Mouse (Mus musculus): ENCODE measurements around the gene Ppfia2. TPM values are rescaled to one million over a fixed set of nuclear protein-coding genes. Genes with fewer than 3 reads are reported as not detected.
A peak's percentile ranks its signal among the peaks of the same experiment; 100 is the strongest.

The Ppfia2 gene
- polyA plus RNA-seq, 1 experiment from 2014 or later = 0.58 TPM

GRCm38 (mm10) chr10:106585476-106586080, 115.4 kb downstream of the Ppfia2 start:
- Histone ChIP-seq H3K4me1 (ENCODE audit: insufficient read depth) (no peaks in the 10 kb centered on the region), H3K36me3 (ENCODE audit: insufficient read depth) (no peaks in the 10 kb centered on the region), H3K9me3 (ENCODE audit: low read depth, low read length) (no peaks in the 10 kb centered on the region), H3K27me3 (ENCODE audit: insufficient read depth, low read length) (no peaks in the 10 kb centered on the region), H3K4me2 (no peak overlapping the region), H3K27ac (ENCODE audit: low read depth) (no peak overlapping the region), H3K4me3 (ENCODE audit: low read depth, low read length) (no peak overlapping the region), H3K9ac (no peak overlapping the region)
- DNase-seq (peak; percentile 82), ATAC-seq (ENCODE audit: insufficient read depth) (peak; percentile 69; the same call in 1 of the 2 replicates)
- WGBS = 3% methylated on average over 4 of the region's 4 CpGs
- peak; percentile 81 for TF ChIP-seq CTCF (IDR thresholded peaks at IDR 0.05; ENCODE audit: low read depth)

- H3K9ac ChIP-seq = no peak overlapping the region
- no peak for DNase-seq
- ATAC-seq (ENCODE audit: insufficient read depth) = no peak
- no peak overlapping the region for H3K4me3 ChIP-seq (ENCODE audit: low read depth, low read length)
- TF ChIP-seq CTCF (IDR thresholded peaks at IDR 0.05; ENCODE audit: low read depth) = no peak
- no peaks in the 10 kb centered on the region for H3K9me3 ChIP-seq (ENCODE audit: low read depth, low read length)
- H3K27me3 ChIP-seq (ENCODE audit: insufficient read depth, low read length) = no peaks in the 10 kb centered on the region
- H3K36me3 ChIP-seq (ENCODE audit: insufficient read depth) = no peaks in the 10 kb centered on the region
- no peak overlapping the region for H3K4me2 ChIP-seq
- 72% methylated on average over 5 of the region's 5 CpGs for WGBS
- H3K27ac ChIP-seq (ENCODE audit: low read depth) = no peak overlapping the region
- no peaks in the 10 kb centered on the region for H3K4me1 ChIP-seq (ENCODE audit: insufficient read depth)
These were observed 117.7 kb downstream of the Ppfia2 start for GRCm38 (mm10) chr10:106587817-106588216.

- H3K9me3 ChIP-seq (ENCODE audit: low read depth, low read length) = no peaks in the 10 kb centered on the region
- H3K27ac ChIP-seq (ENCODE audit: low read depth) = no peak overlapping the region
- no peak for ATAC-seq (ENCODE audit: insufficient read depth)
- no peak for DNase-seq
- H3K4me3 ChIP-seq (ENCODE audit: low read depth, low read length) = no peak overlapping the region
- TF ChIP-seq CTCF (IDR thresholded peaks at IDR 0.05; ENCODE audit: low read depth) = no peak
- no peaks in the 10 kb centered on the region for H3K27me3 ChIP-seq (ENCODE audit: insufficient read depth, low read length)
- no peaks in the 10 kb centered on the region for H3K4me1 ChIP-seq (ENCODE audit: insufficient read depth)
- H3K4me2 ChIP-seq = no peak overlapping the region
- no peak overlapping the region for H3K9ac ChIP-seq
- H3K36me3 ChIP-seq (ENCODE audit: insufficient read depth) = no peaks in the 10 kb centered on the region
- WGBS = 66% methylated on average over 1 of the region's 1 CpGs
These were observed 120.8 kb downstream of the Ppfia2 start for GRCm38 (mm10) chr10:106590944-106591343.

GRCm38 (mm10) chr10:106596976-106597375, 126.8 kb downstream of the Ppfia2 start:
- ATAC-seq (ENCODE audit: insufficient read depth) (peak; percentile 58; the same call in 1 of the 2 replicates), DNase-seq (peak; percentile 55)
- H3K27me3 ChIP-seq (ENCODE audit: insufficient read depth, low read length) = no peaks in the 10 kb centered on the region
- no peak overlapping the region for H3K4me3 ChIP-seq (ENCODE audit: low read depth, low read length)
- 17% methylated on average over 1 of the region's 1 CpGs for WGBS
- H3K36me3 ChIP-seq (ENCODE audit: insufficient read depth) = no peaks in the 10 kb centered on the region
- H3K27ac ChIP-seq (ENCODE audit: low read depth) = no peak overlapping the region
- H3K9ac ChIP-seq = no peak overlapping the region
- no peaks in the 10 kb centered on the region for H3K4me1 ChIP-seq (ENCODE audit: insufficient read depth)
- TF ChIP-seq CTCF (IDR thresholded peaks at IDR 0.05; ENCODE audit: low read depth) = no peak
- no peak overlapping the region for H3K4me2 ChIP-seq
- no peaks in the 10 kb centered on the region for H3K9me3 ChIP-seq (ENCODE audit: low read depth, low read length)

GRCm38 (mm10) chr10:106603319-106603898, 133.3 kb downstream of the Ppfia2 start:
- Histone ChIP-seq H3K27ac (ENCODE audit: low read depth) (no peak overlapping the region), H3K4me3 (ENCODE audit: low read depth, low read length) (no peak overlapping the region), H3K27me3 (ENCODE audit: insufficient read depth, low read length) (no peaks in the 10 kb centered on the region), H3K9me3 (ENCODE audit: low read depth, low read length) (no peaks in the 10 kb centered on the region), H3K36me3 (ENCODE audit: insufficient read depth) (no peaks in the 10 kb centered on the region), H3K4me1 (ENCODE audit: insufficient read depth) (no peaks in the 10 kb centered on the region), H3K9ac (no peak overlapping the region), H3K4me2 (no peak overlapping the region)
- WGBS = 61% methylated on average over 5 of the region's 5 CpGs
- no peak for DNase-seq
- no peak for ATAC-seq (ENCODE audit: insufficient read depth)
- no peak for TF ChIP-seq CTCF (IDR thresholded peaks at IDR 0.05; ENCODE audit: low read depth)

GRCm38 (mm10) chr10:106609177-106609981, 139.2 kb downstream of the Ppfia2 start:
- no peaks in the 10 kb centered on the region for H3K36me3 ChIP-seq (ENCODE audit: insufficient read depth)
- ATAC-seq (ENCODE audit: insufficient read depth) (peak; percentile 68), DNase-seq (peak; percentile 83)
- TF ChIP-seq CTCF (IDR thresholded peaks at IDR 0.05; ENCODE audit: low read depth) = peak; percentile 47
- H3K9ac ChIP-seq = no peak overlapping the region
- H3K4me3 ChIP-seq (ENCODE audit: low read depth, low read length) = no peak overlapping the region
- WGBS = 19% methylated on average over 7 of the region's 7 CpGs
- H3K4me1 ChIP-seq (ENCODE audit: insufficient read depth) = no peaks in the 10 kb centered on the region
- no peak overlapping the region for H3K27ac ChIP-seq (ENCODE audit: low read depth)
- no peaks in the 10 kb centered on the region for H3K27me3 ChIP-seq (ENCODE audit: insufficient read depth, low read length)
- H3K9me3 ChIP-seq (ENCODE audit: low read depth, low read length) = no peaks in the 10 kb centered on the region
- H3K4me2 ChIP-seq = peak overlapping the region; percentile 49

GRCm38 (mm10) chr10:106610222-106610621, 140.1 kb downstream of the Ppfia2 start:
- H3K27ac ChIP-seq (ENCODE audit: low read depth) = no peak overlapping the region
- no peak overlapping the region for H3K4me3 ChIP-seq (ENCODE audit: low read depth, low read length)
- ATAC-seq (ENCODE audit: insufficient read depth) (no peak), DNase-seq (no peak)
- H3K4me1 ChIP-seq (ENCODE audit: insufficient read depth) = no peaks in the 10 kb centered on the region
- no peaks in the 10 kb centered on the region for H3K27me3 ChIP-seq (ENCODE audit: insufficient read depth, low read length)
- TF ChIP-seq CTCF (IDR thresholded peaks at IDR 0.05; ENCODE audit: low read depth) = no peak
- H3K9me3 ChIP-seq (ENCODE audit: low read depth, low read length) = no peaks in the 10 kb centered on the region
- WGBS = 73% methylated on average over 3 of the region's 3 CpGs
- H3K9ac ChIP-seq = no peak overlapping the region
- no peaks in the 10 kb centered on the region for H3K36me3 ChIP-seq (ENCODE audit: insufficient read depth)
- H3K4me2 ChIP-seq = no peak overlapping the region
